Mouse (Mus musculus) bone marrow macrophage, adult 2 months (primary cell): ENCODE measurements at regions not wholly inside any gene's neighbourhood (a gene's known extent, or its start where the extent isn't known, plus 50 kb on each side); places are given as distances from the start of the nearest gene placed in this dataset.

Source experiments
- CTCF ChIP-seq: IDR thresholded peaks from 2 replicates; pipeline ENCODE4 v1.5.1; 2012; ENCODE audit warnings: low read depth, mild to moderate bottlenecking, low read length, moderate library complexity
- POLR2A ChIP-seq: IDR thresholded peaks from 2 replicates; pipeline ENCODE4 v1.6.1; 2012; ENCODE audit warnings: mild to moderate bottlenecking, low read depth, low read length, borderline replicate concordance

DNA sequence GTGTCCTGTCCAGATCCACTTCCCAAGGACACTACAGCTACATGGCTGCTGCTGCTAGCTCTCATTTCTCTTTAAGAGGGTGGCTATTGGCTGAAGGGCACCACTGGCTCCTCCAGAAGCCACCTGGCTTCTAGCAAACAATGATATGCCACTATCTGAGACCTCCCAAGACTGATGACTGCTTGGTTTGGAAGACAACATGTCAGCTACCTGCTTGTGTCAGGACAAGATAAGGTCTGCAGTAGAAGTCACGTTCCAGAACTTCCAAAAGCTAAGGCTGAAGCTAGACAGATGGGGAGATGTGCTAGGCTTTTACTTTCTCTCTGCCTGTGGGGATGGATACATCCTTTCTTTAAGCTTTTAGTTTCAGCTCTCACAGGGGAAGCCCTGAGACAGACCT is 528.4 kb upstream of the Fam92a start:
- TF ChIP-seq POLR2A (no peak), CTCF (no peak)
